Mouse (Mus musculus): ENCODE data around the gene Upf2. TPM values are rescaled to one million over a fixed set of nuclear protein-coding genes. Genes with fewer than 3 reads are reported as not detected.

Upf2 gene
- polyA plus RNA-seq, 1 experiment from 2014 or later, result 13.6 TPM

GRCm38 (mm10) chr2:5930291-5931054, 20.8 kb upstream of the Upf2 start:
- no peak overlapping the region for H3K9ac ChIP-seq (ENCODE audit: low read length)
- H3K9me3 ChIP-seq (ENCODE audit: control insufficient read depth, low read length), result no peaks in the 10 kb centered on the region
- H3K27me3 ChIP-seq (ENCODE audit: control insufficient read depth, insufficient read depth, low read length), result no peaks in the 10 kb centered on the region
- WGBS, result 91% methylated on average over 18 of the region's 18 CpGs
- H3K36me3 ChIP-seq (ENCODE audit: control insufficient read depth, insufficient read depth, low read length), result no peaks in the 10 kb centered on the region
- no peak for DNase-seq (ENCODE audit: low spot score)
- no peak for ATAC-seq (ENCODE audit: insufficient number of reproducible peaks, low FRiP score, low TSS enrichment, low read depth)
- H3K4me2 ChIP-seq (ENCODE audit: low read depth, severe bottlenecking), result no peak overlapping the region
- H3K4me1 ChIP-seq (ENCODE audit: control insufficient read depth, insufficient read depth, low read length), result no peaks in the 10 kb centered on the region
- no peak overlapping the region for H3K4me3 ChIP-seq (ENCODE audit: low read depth, low read length)
- H3K27ac ChIP-seq (replicated peaks; ENCODE audit: low read depth, low read length), result no peak overlapping the region

GRCm38 (mm10) chr2:5931938-5932337, 19.3 kb upstream of the Upf2 start:
- 95% methylated on average over 5 of the region's 5 CpGs for WGBS
- H3K27me3 ChIP-seq (ENCODE audit: control insufficient read depth, insufficient read depth, low read length), result no peaks in the 10 kb centered on the region
- DNase-seq (ENCODE audit: low spot score), result no peak
- no peaks in the 10 kb centered on the region for H3K4me1 ChIP-seq (ENCODE audit: control insufficient read depth, insufficient read depth, low read length)
- H3K4me2 ChIP-seq (ENCODE audit: low read depth, severe bottlenecking), result no peak overlapping the region
- no peaks in the 10 kb centered on the region for H3K9me3 ChIP-seq (ENCODE audit: control insufficient read depth, low read length)
- H3K36me3 ChIP-seq (ENCODE audit: control insufficient read depth, insufficient read depth, low read length), result no peaks in the 10 kb centered on the region
- H3K9ac ChIP-seq (ENCODE audit: low read length), result no peak overlapping the region
- ATAC-seq (ENCODE audit: insufficient number of reproducible peaks, low FRiP score, low TSS enrichment, low read depth), result no peak
- no peak overlapping the region for H3K4me3 ChIP-seq (ENCODE audit: low read depth, low read length)
- H3K27ac ChIP-seq (replicated peaks; ENCODE audit: low read depth, low read length), result no peak overlapping the region

GRCm38 (mm10) chr2:5934936-5935335, 16.3 kb upstream of the Upf2 start:
- Histone ChIP-seq H3K27ac (replicated peaks; ENCODE audit: low read depth, low read length) (no peak overlapping the region), H3K4me2 (ENCODE audit: low read depth, severe bottlenecking) (no peak overlapping the region), H3K27me3 (ENCODE audit: control insufficient read depth, insufficient read depth, low read length) (no peaks in the 10 kb centered on the region), H3K4me3 (ENCODE audit: low read depth, low read length) (no peak overlapping the region), H3K9ac (ENCODE audit: low read length) (no peak overlapping the region), H3K4me1 (ENCODE audit: control insufficient read depth, insufficient read depth, low read length) (no peaks in the 10 kb centered on the region), H3K36me3 (ENCODE audit: control insufficient read depth, insufficient read depth, low read length) (no peaks in the 10 kb centered on the region), H3K9me3 (ENCODE audit: control insufficient read depth, low read length) (no peaks in the 10 kb centered on the region)
- WGBS, result 94% methylated on average over 3 of the region's 3 CpGs
- no peak for ATAC-seq (ENCODE audit: insufficient number of reproducible peaks, low FRiP score, low TSS enrichment, low read depth)
- no peak for DNase-seq (ENCODE audit: low spot score)

- no peak overlapping the region for H3K4me2 ChIP-seq (ENCODE audit: low read depth, severe bottlenecking)
- H3K27me3 ChIP-seq (ENCODE audit: control insufficient read depth, insufficient read depth, low read length), result no peaks in the 10 kb centered on the region
- no peaks in the 10 kb centered on the region for H3K4me1 ChIP-seq (ENCODE audit: control insufficient read depth, insufficient read depth, low read length)
- ATAC-seq (ENCODE audit: insufficient number of reproducible peaks, low FRiP score, low TSS enrichment, low read depth) (no peak), DNase-seq (ENCODE audit: low spot score) (no peak)
- H3K9me3 ChIP-seq (ENCODE audit: control insufficient read depth, low read length), result no peaks in the 10 kb centered on the region
- no peak overlapping the region for H3K27ac ChIP-seq (replicated peaks; ENCODE audit: low read depth, low read length)
- H3K4me3 ChIP-seq (ENCODE audit: low read depth, low read length), result no peak overlapping the region
- H3K36me3 ChIP-seq (ENCODE audit: control insufficient read depth, insufficient read depth, low read length), result no peaks in the 10 kb centered on the region
- 40% methylated on average over 6 of the region's 6 CpGs for WGBS
- H3K9ac ChIP-seq (ENCODE audit: low read length), result no peak overlapping the region
Observed at GRCm38 (mm10) chr2:5936068-5936467, 15.2 kb upstream of the Upf2 start.

- H3K4me3 ChIP-seq (ENCODE audit: low read depth, low read length), result no peak overlapping the region
- H3K36me3 ChIP-seq (ENCODE audit: control insufficient read depth, insufficient read depth, low read length), result no peaks in the 10 kb centered on the region
- no peaks in the 10 kb centered on the region for H3K9me3 ChIP-seq (ENCODE audit: control insufficient read depth, low read length)
- H3K27me3 ChIP-seq (ENCODE audit: control insufficient read depth, insufficient read depth, low read length), result no peaks in the 10 kb centered on the region
- H3K4me2 ChIP-seq (ENCODE audit: low read depth, severe bottlenecking), result no peak overlapping the region
- WGBS, result 83% methylated on average over 4 of the region's 4 CpGs
- no peak overlapping the region for H3K27ac ChIP-seq (replicated peaks; ENCODE audit: low read depth, low read length)
- no peak overlapping the region for H3K9ac ChIP-seq (ENCODE audit: low read length)
- DNase-seq (ENCODE audit: low spot score) (no peak), ATAC-seq (ENCODE audit: insufficient number of reproducible peaks, low FRiP score, low TSS enrichment, low read depth) (no peak)
- H3K4me1 ChIP-seq (ENCODE audit: control insufficient read depth, insufficient read depth, low read length), result no peaks in the 10 kb centered on the region
Observed at GRCm38 (mm10) chr2:5936550-5936949, 14.7 kb upstream of the Upf2 start.

GRCm38 (mm10) chr2:5939319-5939718, 11.9 kb upstream of the Upf2 start:
- Histone ChIP-seq H3K4me3 (ENCODE audit: low read depth, low read length) (no peak overlapping the region), H3K27me3 (ENCODE audit: control insufficient read depth, insufficient read depth, low read length) (no peaks in the 10 kb centered on the region), H3K9ac (ENCODE audit: low read length) (no peak overlapping the region), H3K4me1 (ENCODE audit: control insufficient read depth, insufficient read depth, low read length) (no peaks in the 10 kb centered on the region), H3K27ac (replicated peaks; ENCODE audit: low read depth, low read length) (no peak overlapping the region), H3K9me3 (ENCODE audit: control insufficient read depth, low read length) (no peaks in the 10 kb centered on the region), H3K4me2 (ENCODE audit: low read depth, severe bottlenecking) (no peak overlapping the region), H3K36me3 (ENCODE audit: control insufficient read depth, insufficient read depth, low read length) (no peaks in the 10 kb centered on the region)
- DNase-seq (ENCODE audit: low spot score) (no peak), ATAC-seq (ENCODE audit: insufficient number of reproducible peaks, low FRiP score, low TSS enrichment, low read depth) (no peak)
- 93% methylated on average over 3 of the region's 3 CpGs for WGBS

GRCm38 (mm10) chr2:5939911-5940310, 11.4 kb upstream of the Upf2 start:
- Histone ChIP-seq H3K27ac (replicated peaks; ENCODE audit: low read depth, low read length) (no peak overlapping the region), H3K36me3 (ENCODE audit: control insufficient read depth, insufficient read depth, low read length) (no peaks in the 10 kb centered on the region), H3K9ac (ENCODE audit: low read length) (no peak overlapping the region), H3K4me3 (ENCODE audit: low read depth, low read length) (no peak overlapping the region), H3K4me1 (ENCODE audit: control insufficient read depth, insufficient read depth, low read length) (no peaks in the 10 kb centered on the region), H3K9me3 (ENCODE audit: control insufficient read depth, low read length) (no peaks in the 10 kb centered on the region), H3K27me3 (ENCODE audit: control insufficient read depth, insufficient read depth, low read length) (no peaks in the 10 kb centered on the region), H3K4me2 (ENCODE audit: low read depth, severe bottlenecking) (no peak overlapping the region)
- WGBS, result 88% methylated on average over 14 of the region's 14 CpGs
- DNase-seq (ENCODE audit: low spot score) (no peak), ATAC-seq (ENCODE audit: insufficient number of reproducible peaks, low FRiP score, low TSS enrichment, low read depth) (no peak)

- no peak overlapping the region for H3K4me2 ChIP-seq (ENCODE audit: low read depth, severe bottlenecking)
- no peak for ATAC-seq (ENCODE audit: insufficient number of reproducible peaks, low FRiP score, low TSS enrichment, low read depth)
- no peaks in the 10 kb centered on the region for H3K36me3 ChIP-seq (ENCODE audit: control insufficient read depth, insufficient read depth, low read length)
- H3K4me3 ChIP-seq (ENCODE audit: low read depth, low read length), result no peak overlapping the region
- no peak for DNase-seq (ENCODE audit: low spot score)
- 95% methylated on average over 9 of the region's 9 CpGs for WGBS
- no peaks in the 10 kb centered on the region for H3K4me1 ChIP-seq (ENCODE audit: control insufficient read depth, insufficient read depth, low read length)
- no peak overlapping the region for H3K9ac ChIP-seq (ENCODE audit: low read length)
- H3K9me3 ChIP-seq (ENCODE audit: control insufficient read depth, low read length), result no peaks in the 10 kb centered on the region
- no peak overlapping the region for H3K27ac ChIP-seq (replicated peaks; ENCODE audit: low read depth, low read length)
- H3K27me3 ChIP-seq (ENCODE audit: control insufficient read depth, insufficient read depth, low read length), result no peaks in the 10 kb centered on the region
Observed at GRCm38 (mm10) chr2:5940936-5941335, 10.3 kb upstream of the Upf2 start.

Measured in limb, embryonic 11.5 days (tissue).